Comparison of ENCODE assay signal across 12 mouse cellular contexts in the genomic region with DNA sequence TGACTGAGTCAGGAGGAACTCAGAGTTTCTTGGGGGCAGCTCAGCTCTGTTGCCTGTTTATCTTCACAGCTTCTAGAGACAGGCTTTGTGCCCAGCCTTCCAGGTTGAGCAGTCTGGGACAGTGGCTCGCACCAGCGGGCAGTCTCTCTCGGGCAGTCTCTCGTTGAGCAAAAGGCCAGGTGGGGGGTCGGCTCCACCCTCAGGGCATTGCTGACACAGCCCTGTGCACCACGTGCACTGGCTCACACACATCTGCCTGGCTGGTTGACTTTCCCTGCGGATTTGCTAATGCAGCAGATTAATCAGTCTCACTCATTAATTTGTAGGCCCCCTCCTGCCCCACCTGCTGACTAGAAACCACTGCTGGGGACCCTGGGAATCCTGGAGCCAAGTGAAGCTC. TPM values are rescaled to one million over a fixed set of nuclear protein-coding genes. Genes with fewer than 3 reads are reported as not detected.
DNase-seq lines count a peak whose midpoint lies in the region; ATAC-seq lines count a peak whose summit lies in the region.
"Had no signal": no experiment of that assay in that cellular context is flagged by ENCODE, and none has a peak within 500 bp of the region (broad histone marks: within the 10 kb centered on the region; RNA-seq: fewer than 3 reads in every experiment).

No protein-coding gene starts in this region.

- 2% methylated on average over 7 of the region's 7 CpGs for WGBS in hindbrain, embryonic 11.5 days

- no peaks in the 10 kb centered on the region for H3K9me3 ChIP-seq in hindbrain, embryonic 11.5 days (ENCODE audit: control insufficient read depth, low read length)
- H3K9me3 ChIP-seq: intestine, embryonic 15.5 days had no signal

- H3K27ac ChIP-seq in hindbrain, embryonic 11.5 days (ENCODE audit: low read depth, low read length), result peak overlapping the region; percentile 8; the same call in 1 of the 2 replicates
- H3K27ac ChIP-seq: intestine, embryonic 15.5 days had no signal

- H3K36me3 ChIP-seq in hindbrain, embryonic 11.5 days (ENCODE audit: control insufficient read depth, insufficient read depth, low read length), result no peaks in the 10 kb centered on the region
- H3K36me3 ChIP-seq: intestine, embryonic 15.5 days had no signal

- peak; percentile 17 for DNase-seq in embryo, embryonic 10 days (ENCODE audit: low spot score)
- no peak for DNase-seq in embryo, embryonic 10.5 days (ENCODE audit: low spot score)
- DNase-seq in NIH3T3 (ENCODE audit: low read depth), result peak; percentile 15
- peak; percentile 43 for DNase-seq in hindbrain, embryonic 11.5 days (ENCODE audit: low spot score)
- peak; percentile 79 for DNase-seq in kidney, postnatal 14 days
- DNase-seq in frontal cortex, postnatal 36 days (ENCODE audit: low spot score in 2 of 2), result no peak
- DNase-seq in testis, postnatal 10 days (ENCODE audit: low spot score), result no peak
- DNase-seq: cerebellum, adult 18-20 months; spleen, adult 18-20 months had no signal

- H3K4me3 ChIP-seq in hindbrain, embryonic 11.5 days (ENCODE audit: low read depth, low read length), result no peak overlapping the region
- H3K4me3 ChIP-seq: intestine, embryonic 15.5 days had no signal

- H3K9ac ChIP-seq in hindbrain, embryonic 11.5 days (ENCODE audit: low read depth, low read length), result no peak overlapping the region
- H3K9ac ChIP-seq: intestine, embryonic 15.5 days had no signal

- peaks cover 4% of the 10 kb centered on the region; the same call in 1 of the 2 replicates for H3K27me3 ChIP-seq in hindbrain, embryonic 11.5 days (ENCODE audit: control insufficient read depth, insufficient read depth, low read length)

- H3K4me1 ChIP-seq in hindbrain, embryonic 11.5 days (replicated peaks; ENCODE audit: control insufficient read depth, insufficient read depth, low read length), result peaks cover 16% of the 10 kb centered on the region

- ATAC-seq in hindbrain, embryonic 11.5 days (ENCODE audit: low FRiP score), result 0 out of 2 replicates have a peak, but pooled peaks have one; percentile 24
- ATAC-seq in frontal cortex, adult (ENCODE audit: low TSS enrichment), result no peak
- ATAC-seq: intestine, embryonic 15.5 days; lung, postnatal 0 days had no signal

- no peak overlapping the region for H3K4me2 ChIP-seq in hindbrain, embryonic 11.5 days (replicated peaks; ENCODE audit: low read depth, low read length)
- H3K4me2 ChIP-seq: intestine, embryonic 15.5 days had no signal

RNA-seq across cellular contexts. Expression of a gene that starts 1.4 kb away (rescaled TPM):
- 45.0 and 54.1 TPM in 2 replicates for polyA plus RNA-seq in hindbrain, embryonic 11.5 days (2014; fragmentation: Nextera tagmentation; extraction: Ambion mirVana)

RNA-seq across cellular contexts. Expression of a gene that starts 55.6 kb away (rescaled TPM):
- polyA plus RNA-seq in hindbrain, embryonic 11.5 days (2014; fragmentation: Nextera tagmentation; extraction: Ambion mirVana), result 0.56 and 0.78 TPM in 2 replicates

Comparison
In these comparisons a context has a peak if more than half of its experiments do, and no peak if none do; other contexts are left out.
1. DNase-seq: peak in embryo, embryonic 10 days (single experiment), NIH3T3 (single experiment), hindbrain, embryonic 11.5 days (single experiment) and kidney, postnatal 14 days (single experiment); none in embryo, embryonic 10.5 days (single experiment), frontal cortex, postnatal 36 days (0 of 2) and testis, postnatal 10 days (single experiment).